Mouse (Mus musculus): ENCODE results near the gene Cps1. TPM values are rescaled to one million over a fixed set of nuclear protein-coding genes. Genes with fewer than 3 reads are reported as not detected.

Gene Cps1
- total and polyA plus RNA-seq, 3 experiments = 0.05 to 0.13 TPM; not detected in 1

GRCm38 (mm10) chr1:67238446-67238845, 115.6 kb downstream of the Cps1 start:
- DNase-seq (ENCODE audit: extremely low read depth) = no peak
- Histone ChIP-seq H3K27ac (ENCODE audit: insufficient read depth, low read depth) (no peak overlapping the region), H3K79me2 (replicated peaks; ENCODE audit: control insufficient read depth, extremely low read depth, insufficient read depth, poor library complexity, severe bottlenecking) (no peaks in the 10 kb centered on the region), H3K4me2 (ENCODE audit: insufficient read depth, low read depth, poor library complexity, severe bottlenecking) (no peak overlapping the region), H3K9me3 (replicated peaks; ENCODE audit: low read length) (no peaks in the 10 kb centered on the region), H3K27me3 (replicated peaks) (no peaks in the 10 kb centered on the region), H3K4me1 (ENCODE audit: control insufficient read depth in 1 of 2, insufficient read depth in 2 of 2) (no peaks in the 10 kb centered on the region), H3K4me3 (replicated peaks in 1 of 3; ENCODE audit: low read depth in 2 of 3, low read length in 2 of 3, poor library complexity in 1 of 3) (no peak overlapping the region), H3K9ac (ENCODE audit: insufficient read depth, low read depth) (no peak overlapping the region), H3K36me3 (replicated peaks in 1 of 2; ENCODE audit: control insufficient read depth in 1 of 2, insufficient read depth in 1 of 2, low read length in 1 of 2) (no peaks in the 10 kb centered on the region)
- dilution Hi-C loops (cut with MboI; ENCODE audit: extremely low pct_ligation_motif_present, extremely low pct_unique_long_range_greater_than_20kb, low sequenced_read_pairs) (no loop called here), in situ Hi-C loops (cut with MboI; ENCODE audit: low pct_ligation_motif_present, low pct_unique_long_range_greater_than_20kb, low sequenced_read_pairs) (no loop called here)
- TF ChIP-seq UBTF (IDR thresholded peaks at IDR 0.05; ENCODE audit: low read depth, low read length) (no peak), CHD2 (IDR thresholded peaks at IDR 0.05; ENCODE audit: low read length) (no peak), E2F4 (IDR thresholded peaks at IDR 0.05; ENCODE audit: insufficient replicate concordance, low read depth, low read length) (no peak), CHD1 (IDR thresholded peaks at IDR 0.05; ENCODE audit: low read depth, low read length) (no peak), NRF1 (IDR thresholded peaks at IDR 0.05; ENCODE audit: low read depth, low read length) (no peak)

- Histone ChIP-seq H3K27me3 (replicated peaks) (no peaks in the 10 kb centered on the region), H3K79me2 (replicated peaks; ENCODE audit: control insufficient read depth, extremely low read depth, insufficient read depth, poor library complexity, severe bottlenecking) (no peaks in the 10 kb centered on the region), H3K9ac (ENCODE audit: insufficient read depth, low read depth) (no peak overlapping the region), H3K9me3 (replicated peaks; ENCODE audit: low read length) (no peaks in the 10 kb centered on the region), H3K4me2 (ENCODE audit: insufficient read depth, low read depth, poor library complexity, severe bottlenecking) (no peak overlapping the region), H3K27ac (ENCODE audit: insufficient read depth, low read depth) (no peak overlapping the region), H3K4me1 (ENCODE audit: control insufficient read depth in 1 of 2, insufficient read depth in 2 of 2) (no peaks in the 10 kb centered on the region), H3K4me3 (replicated peaks in 1 of 3; ENCODE audit: low read depth in 2 of 3, low read length in 2 of 3, poor library complexity in 1 of 3) (no peak overlapping the region), H3K36me3 (replicated peaks in 1 of 2; ENCODE audit: control insufficient read depth in 1 of 2, insufficient read depth in 1 of 2, low read length in 1 of 2) (no peaks in the 10 kb centered on the region)
- no peak for DNase-seq (ENCODE audit: extremely low read depth)
- dilution Hi-C loops (cut with MboI; ENCODE audit: extremely low pct_ligation_motif_present, extremely low pct_unique_long_range_greater_than_20kb, low sequenced_read_pairs) (no loop called here), in situ Hi-C loops (cut with MboI; ENCODE audit: low pct_ligation_motif_present, low pct_unique_long_range_greater_than_20kb, low sequenced_read_pairs) (no loop called here)
- no peak for TF ChIP-seq KAT2A (IDR thresholded peaks at IDR 0.05; ENCODE audit: insufficient replicate concordance, low read length)
Observed at GRCm38 (mm10) chr1:67238941-67239340, 116.1 kb downstream of the Cps1 start.

- dilution Hi-C loops (cut with MboI; ENCODE audit: extremely low pct_ligation_motif_present, extremely low pct_unique_long_range_greater_than_20kb, low sequenced_read_pairs) (no loop called here), in situ Hi-C loops (cut with MboI; ENCODE audit: low pct_ligation_motif_present, low pct_unique_long_range_greater_than_20kb, low sequenced_read_pairs) (no loop called here)
- Histone ChIP-seq H3K79me2 (replicated peaks; ENCODE audit: control insufficient read depth, extremely low read depth, insufficient read depth, poor library complexity, severe bottlenecking) (no peaks in the 10 kb centered on the region), H3K9me3 (replicated peaks; ENCODE audit: low read length) (no peaks in the 10 kb centered on the region), H3K36me3 (replicated peaks in 1 of 2; ENCODE audit: control insufficient read depth in 1 of 2, insufficient read depth in 1 of 2, low read length in 1 of 2) (no peaks in the 10 kb centered on the region), H3K27me3 (replicated peaks) (no peaks in the 10 kb centered on the region), H3K4me1 (ENCODE audit: control insufficient read depth in 1 of 2, insufficient read depth in 2 of 2) (peaks cover 0 to 3% of the 10 kb centered on the region in 2 experiments; a peak in 1 of 4 replicates), H3K4me3 (replicated peaks in 1 of 3; ENCODE audit: low read depth in 2 of 3, low read length in 2 of 3, poor library complexity in 1 of 3) (no peak overlapping the region), H3K9ac (ENCODE audit: insufficient read depth, low read depth) (no peak overlapping the region), H3K27ac (ENCODE audit: insufficient read depth, low read depth) (no peak overlapping the region), H3K4me2 (ENCODE audit: insufficient read depth, low read depth, poor library complexity, severe bottlenecking) (no peak overlapping the region)
- TF ChIP-seq ZNF384 (IDR thresholded peaks at IDR 0.05; ENCODE audit: low read depth, low read length) (no peak), ZC3H11A (IDR thresholded peaks at IDR 0.05; ENCODE audit: low read depth, low read length) (no peak), MYC (IDR thresholded peaks at IDR 0.05; ENCODE audit: low read depth, low read length) (no peak), MAZ (IDR thresholded peaks at IDR 0.05; ENCODE audit: low read depth, low read length) (no peak), IRF4 (IDR thresholded peaks at IDR 0.05; ENCODE audit: low read depth, low read length) (no peak), TCF12 (IDR thresholded peaks at IDR 0.05; ENCODE audit: low read depth, low read length) (no peak), EP300 (IDR thresholded peaks at IDR 0.05; ENCODE audit: low read length) (no peak), SIN3A (IDR thresholded peaks at IDR 0.05; ENCODE audit: low read length) (no peak), HCFC1 (IDR thresholded peaks at IDR 0.05; ENCODE audit: low read depth, low read length) (no peak), MEF2A (IDR thresholded peaks at IDR 0.05; ENCODE audit: borderline replicate concordance, low read depth, low read length) (no peak), E2F4 (IDR thresholded peaks at IDR 0.05; ENCODE audit: insufficient replicate concordance, low read depth, low read length) (no peak), PAX5 (IDR thresholded peaks at IDR 0.05; ENCODE audit: low read length) (no peak), CHD2 (IDR thresholded peaks at IDR 0.05; ENCODE audit: low read length) (no peak)
- DNase-seq (ENCODE audit: extremely low read depth) = no peak
Observed at GRCm38 (mm10) chr1:67265222-67265621, 142.4 kb downstream of the Cps1 start.

Measured in CH12.LX (cell line).